Mouse (Mus musculus): Measurements from ENCODE around the gene Abi3. TPM values are rescaled to one million over a fixed set of nuclear protein-coding genes. Genes with fewer than 3 reads are reported as not detected.
A peak's percentile ranks its signal among the peaks of the same experiment; 100 is the strongest.

Gene Abi3
- polyA plus RNA-seq, 1 experiment from 2014 or later: 14.1 TPM

DNA sequence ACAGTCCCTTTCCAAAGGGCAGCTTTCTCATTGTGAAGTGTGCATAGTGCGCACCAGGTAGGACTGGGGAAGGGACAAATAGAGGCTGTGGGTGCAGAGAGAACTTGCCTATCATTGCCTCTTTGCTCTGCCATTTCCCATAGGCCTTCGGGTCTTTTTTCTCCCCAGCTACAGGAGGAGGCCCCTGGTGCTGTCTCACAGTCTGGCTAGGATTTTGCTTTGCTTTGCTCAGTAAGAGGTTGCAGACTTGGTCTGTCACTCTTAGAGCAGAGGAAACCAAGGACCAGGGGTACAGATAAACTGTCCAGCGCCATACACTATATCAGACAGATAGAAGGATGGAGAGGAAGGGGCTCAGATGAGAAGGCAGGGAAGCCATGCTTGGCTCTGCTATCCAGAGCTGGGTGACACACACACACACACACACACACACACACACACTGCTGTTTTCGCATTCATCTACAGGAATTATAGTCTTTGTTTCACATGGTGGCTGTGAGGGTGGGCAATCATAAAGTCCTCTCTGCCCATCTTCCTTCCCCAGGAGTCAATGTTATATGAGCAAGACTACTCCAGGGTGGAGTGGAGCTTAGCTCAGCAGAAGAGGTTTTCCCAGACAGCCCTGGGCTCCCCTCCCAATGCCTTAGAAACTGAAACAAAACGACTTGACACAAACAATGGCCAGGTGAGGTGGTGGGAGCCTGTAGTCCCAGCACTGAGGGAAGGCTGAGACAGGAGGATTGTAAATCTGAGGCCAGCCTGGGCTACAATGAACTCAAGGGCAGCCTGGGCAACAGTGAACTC is 1.4 kb downstream of the Abi3 start:
- 76% methylated on average over 5 of the region's 5 CpGs for WGBS
- H3K9ac ChIP-seq (replicated peaks; ENCODE audit: low read length): peak overlapping the region; percentile 50
- peak overlapping the region; percentile 72; the same call in 1 of the 2 replicates for H3K27ac ChIP-seq (ENCODE audit: low read length)

GRCm38 (mm10) chr11:95838999-95839868 is 3.0 kb downstream of the Abi3 start:
- no peak for ATAC-seq (ENCODE audit: low FRiP score, low TSS enrichment)
- 72% methylated on average over 8 of the region's 8 CpGs for WGBS
- peaks cover 40% of the 10 kb centered on the region for H3K4me1 ChIP-seq (ENCODE audit: insufficient read depth, low read length)

More for the DNA sequence above, 1.4 kb downstream of the Abi3 start:
- peak overlapping the region; percentile 37 for H3K4me3 ChIP-seq (ENCODE audit: low read length)
- no peaks in the 10 kb centered on the region for H3K36me3 ChIP-seq (ENCODE audit: insufficient read depth, low read length)
- peaks cover 24% of the 10 kb centered on the region for H3K4me1 ChIP-seq (ENCODE audit: insufficient read depth, low read length)
- peak overlapping the region; percentile 39 for H3K4me2 ChIP-seq (replicated peaks; ENCODE audit: low read depth, low read length)
- H3K27me3 ChIP-seq (ENCODE audit: insufficient read depth, low read length): peaks cover 5% of the 10 kb centered on the region
- no peaks in the 10 kb centered on the region for H3K9me3 ChIP-seq (ENCODE audit: low read length)
- ATAC-seq (ENCODE audit: low FRiP score, low TSS enrichment): no peak

DNA sequence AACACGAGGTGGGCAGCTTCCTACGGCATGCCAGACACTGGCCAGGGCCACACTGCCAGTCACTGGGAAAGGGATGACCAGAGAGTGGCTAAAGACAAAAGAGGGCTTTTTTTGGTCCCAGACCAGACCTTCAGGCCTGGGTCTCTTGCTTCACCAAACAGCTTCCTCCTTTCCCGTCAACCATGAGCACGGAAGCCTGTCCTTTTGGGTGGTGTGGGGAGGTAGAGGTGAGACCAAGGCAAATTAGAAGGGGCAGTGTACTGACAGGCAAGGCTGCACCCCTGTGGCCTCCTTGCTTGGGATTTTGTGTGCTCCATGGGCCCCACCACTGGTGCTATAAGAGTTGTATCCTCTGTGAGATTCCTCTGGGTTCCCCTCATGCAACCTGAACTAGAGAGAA is 3.7 kb downstream of the Abi3 start:
- Histone ChIP-seq H3K9me3 (ENCODE audit: low read length) (no peaks in the 10 kb centered on the region), H3K36me3 (ENCODE audit: insufficient read depth, low read length) (no peaks in the 10 kb centered on the region), H3K9ac (replicated peaks; ENCODE audit: low read length) (no peak overlapping the region), H3K4me3 (ENCODE audit: low read length) (no peak overlapping the region), H3K27ac (ENCODE audit: low read length) (no peak overlapping the region), H3K27me3 (ENCODE audit: insufficient read depth, low read length) (peaks cover 24% of the 10 kb centered on the region), H3K4me1 (ENCODE audit: insufficient read depth, low read length) (peaks cover 47% of the 10 kb centered on the region), H3K4me2 (replicated peaks; ENCODE audit: low read depth, low read length) (no peak overlapping the region)
- ATAC-seq (ENCODE audit: low FRiP score, low TSS enrichment): no peak
- WGBS: 75% methylated on average over 4 of the region's 4 CpGs

More at GRCm38 (mm10) chr11:95838999-95839868, 3.0 kb downstream of the Abi3 start:
- peaks cover 17% of the 10 kb centered on the region for H3K27me3 ChIP-seq (ENCODE audit: insufficient read depth, low read length)
- H3K9me3 ChIP-seq (ENCODE audit: low read length): no peaks in the 10 kb centered on the region
- no peaks in the 10 kb centered on the region for H3K36me3 ChIP-seq (ENCODE audit: insufficient read depth, low read length)
- H3K9ac ChIP-seq (replicated peaks; ENCODE audit: low read length): no peak overlapping the region
- no peak overlapping the region for H3K4me3 ChIP-seq (ENCODE audit: low read length)
- no peak overlapping the region for H3K4me2 ChIP-seq (replicated peaks; ENCODE audit: low read depth, low read length)
- no peak overlapping the region for H3K27ac ChIP-seq (ENCODE audit: low read length)

- Histone ChIP-seq H3K9me3 (ENCODE audit: low read length) (no peaks in the 10 kb centered on the region), H3K4me2 (replicated peaks; ENCODE audit: low read depth, low read length) (peak within 1 kb of the TSS; percentile 17; the same call in 1 of the 2 replicates), H3K4me3 (ENCODE audit: low read length) (0 out of 2 replicates have a peak within 1 kb of the TSS, but pooled peaks have one; percentile 1), H3K27me3 (ENCODE audit: insufficient read depth, low read length) (peaks cover 39% of the 10 kb centered on the region), H3K9ac (replicated peaks; ENCODE audit: low read length) (no peak within 1 kb of the TSS), H3K27ac (ENCODE audit: low read length) (peak within 1 kb of the TSS; percentile 70), H3K4me1 (ENCODE audit: insufficient read depth, low read length) (peaks cover 45% of the 10 kb centered on the region), H3K36me3 (ENCODE audit: insufficient read depth, low read length) (no peaks in the 10 kb centered on the region)
- peak; percentile 14; the same call in 1 of the 2 replicates for ATAC-seq (ENCODE audit: low FRiP score, low TSS enrichment)
- 53% methylated on average over 10 of the region's 10 CpGs for WGBS
Observed at GRCm38 (mm10) chr11:95837059-95837458, 5.2 kb downstream of the Abi3 start, which contains the start of gene Gngt2. Gene Gngt2, plus strand, starts transcription at chr11:95837216.

GRCm38 (mm10) chr11:95836433-95836832 is 5.8 kb downstream of the Abi3 start:
- no peak for ATAC-seq (ENCODE audit: low FRiP score, low TSS enrichment)
- WGBS: 31% methylated on average over 6 of the region's 6 CpGs
- no peaks in the 10 kb centered on the region for H3K36me3 ChIP-seq (ENCODE audit: insufficient read depth, low read length)
- H3K9ac ChIP-seq (replicated peaks; ENCODE audit: low read length): no peak overlapping the region
- peaks cover 45% of the 10 kb centered on the region for H3K27me3 ChIP-seq (ENCODE audit: insufficient read depth, low read length)
- no peak overlapping the region for H3K4me2 ChIP-seq (replicated peaks; ENCODE audit: low read depth, low read length)
- no peak overlapping the region; the same call in 1 of the 2 replicates for H3K27ac ChIP-seq (ENCODE audit: low read length)
- H3K4me1 ChIP-seq (ENCODE audit: insufficient read depth, low read length): peaks cover 44% of the 10 kb centered on the region
- H3K9me3 ChIP-seq (ENCODE audit: low read length): no peaks in the 10 kb centered on the region
- H3K4me3 ChIP-seq (ENCODE audit: low read length): no peak overlapping the region

DNA sequence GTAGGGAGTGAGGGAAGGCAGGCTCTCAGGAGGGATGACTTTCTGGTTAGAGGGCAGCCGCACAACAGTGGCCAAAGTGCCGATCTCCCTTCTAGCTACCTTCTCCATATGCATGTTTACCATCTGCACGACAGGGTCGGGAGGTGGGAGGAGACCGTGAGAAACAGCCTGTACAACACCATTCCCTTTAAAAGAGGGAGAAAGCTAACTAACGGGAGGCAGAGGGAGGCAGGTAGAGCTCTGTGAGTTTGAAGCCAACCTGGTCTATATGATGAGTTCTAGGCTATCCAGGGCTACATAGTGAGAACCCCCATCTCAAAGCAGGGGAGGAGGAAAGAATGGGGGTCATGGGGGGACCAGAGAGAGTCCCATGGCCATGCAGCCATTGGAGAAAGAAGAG is 6.4 kb downstream of the Abi3 start:
- Histone ChIP-seq H3K27ac (ENCODE audit: low read length) (peak overlapping the region; percentile 9; the same call in 1 of the 2 replicates), H3K4me2 (replicated peaks; ENCODE audit: low read depth, low read length) (no peak overlapping the region), H3K4me1 (ENCODE audit: insufficient read depth, low read length) (peaks cover 50% of the 10 kb centered on the region), H3K9ac (replicated peaks; ENCODE audit: low read length) (no peak overlapping the region), H3K36me3 (ENCODE audit: insufficient read depth, low read length) (no peaks in the 10 kb centered on the region), H3K9me3 (ENCODE audit: low read length) (no peaks in the 10 kb centered on the region), H3K4me3 (ENCODE audit: low read length) (no peak overlapping the region), H3K27me3 (ENCODE audit: insufficient read depth, low read length) (peaks cover 51% of the 10 kb centered on the region)
- WGBS: 30% methylated on average over 6 of the region's 6 CpGs
- ATAC-seq (ENCODE audit: low FRiP score, low TSS enrichment): no peak

DNA sequence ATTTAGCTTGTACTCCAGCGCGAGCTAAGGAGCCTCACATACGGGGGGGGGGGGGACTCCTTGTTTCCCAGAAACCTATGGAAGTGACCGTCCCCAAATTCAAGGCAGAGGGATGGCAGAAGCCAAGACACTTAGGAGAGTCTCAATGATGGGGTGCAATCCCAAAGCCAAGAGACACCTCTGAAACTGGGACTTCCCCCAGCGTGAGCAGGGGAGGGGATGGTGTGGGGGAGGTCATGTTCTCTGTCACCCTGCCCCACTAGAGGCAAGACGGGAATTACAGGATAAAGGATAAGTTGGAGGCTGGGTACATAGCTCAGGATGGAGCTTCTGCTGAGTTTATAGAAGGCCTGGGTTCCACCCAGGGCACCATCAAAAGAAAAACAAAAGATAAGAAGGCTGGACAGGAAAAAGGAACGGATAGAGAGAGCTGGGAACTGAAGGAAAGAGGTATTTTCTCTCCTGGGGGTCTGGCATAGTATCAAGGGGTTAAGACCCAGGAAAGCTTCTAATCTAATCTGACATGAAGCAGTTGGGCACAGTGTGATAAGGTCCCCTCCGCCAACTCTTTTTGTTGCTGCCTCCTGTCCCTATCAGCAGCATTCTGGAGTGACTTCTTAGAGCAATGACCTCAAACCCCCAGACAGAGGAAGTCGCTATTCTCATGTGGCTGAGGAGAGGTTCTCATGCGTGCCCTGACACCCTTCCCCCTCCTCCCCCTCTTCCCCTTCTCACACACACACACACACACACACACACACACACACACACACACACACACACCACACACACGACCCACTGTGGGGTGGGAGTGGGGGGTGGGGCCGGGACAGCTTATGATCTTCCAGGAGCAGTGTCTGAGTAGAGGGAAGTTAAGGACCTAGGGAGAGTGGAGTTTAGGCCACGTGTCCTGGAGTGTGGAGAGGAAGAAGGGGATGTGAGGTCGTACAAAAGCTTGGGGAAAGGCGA is 7.2 kb downstream of the Abi3 start:
- Histone ChIP-seq H3K36me3 (ENCODE audit: insufficient read depth, low read length) (no peaks in the 10 kb centered on the region), H3K27ac (ENCODE audit: low read length) (peak overlapping the region; percentile 9; the same call in 1 of the 2 replicates), H3K4me3 (ENCODE audit: low read length) (no peak overlapping the region), H3K4me1 (ENCODE audit: insufficient read depth, low read length) (peaks cover 57% of the 10 kb centered on the region), H3K27me3 (ENCODE audit: insufficient read depth, low read length) (peaks cover 59% of the 10 kb centered on the region), H3K4me2 (replicated peaks; ENCODE audit: low read depth, low read length) (no peak overlapping the region), H3K9ac (replicated peaks; ENCODE audit: low read length) (no peak overlapping the region), H3K9me3 (ENCODE audit: low read length) (no peaks in the 10 kb centered on the region)
- 20% methylated on average over 15 of the region's 15 CpGs for WGBS
- no peak for ATAC-seq (ENCODE audit: low FRiP score, low TSS enrichment)

DNA sequence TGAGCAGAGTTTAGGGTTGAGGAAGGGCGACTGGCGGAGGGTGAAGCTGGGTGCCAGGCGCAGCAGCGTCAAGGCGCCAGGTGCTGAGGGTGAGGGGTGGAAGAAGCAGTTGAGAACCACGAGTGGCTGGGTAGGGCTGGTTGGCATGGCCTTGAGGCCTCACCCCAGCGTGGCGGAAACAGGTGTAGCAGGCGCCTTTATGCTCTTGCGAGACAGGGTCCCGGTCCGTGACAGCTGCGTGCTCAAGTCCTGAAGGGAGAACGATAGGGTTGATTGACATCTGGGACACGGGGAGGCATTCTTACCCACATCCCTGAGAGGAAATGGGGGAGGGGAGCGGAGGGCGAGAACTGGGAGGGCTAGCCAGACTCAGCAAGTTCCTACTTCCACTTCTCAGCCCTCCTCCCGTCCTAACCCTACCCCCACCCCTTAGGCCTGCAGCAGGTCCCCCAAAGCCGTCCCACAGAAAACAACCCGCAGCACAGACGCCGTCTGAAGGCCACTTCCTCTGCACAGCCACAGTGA is 8.1 kb downstream of the Abi3 start:
- ATAC-seq (ENCODE audit: low FRiP score, low TSS enrichment): no peak
- no peak overlapping the region for H3K4me2 ChIP-seq (replicated peaks; ENCODE audit: low read depth, low read length)
- H3K4me1 ChIP-seq (ENCODE audit: insufficient read depth, low read length): peaks cover 57% of the 10 kb centered on the region
- no peaks in the 10 kb centered on the region for H3K36me3 ChIP-seq (ENCODE audit: insufficient read depth, low read length)
- 5% methylated on average over 22 of the region's 22 CpGs for WGBS
- H3K9ac ChIP-seq (replicated peaks; ENCODE audit: low read length): no peak overlapping the region
- peaks cover 67% of the 10 kb centered on the region for H3K27me3 ChIP-seq (ENCODE audit: insufficient read depth, low read length)
- no peak overlapping the region for H3K27ac ChIP-seq (ENCODE audit: low read length)
- H3K4me3 ChIP-seq (ENCODE audit: low read length): no peak overlapping the region
- H3K9me3 ChIP-seq (ENCODE audit: low read length): no peaks in the 10 kb centered on the region
